Mouse (Mus musculus) cerebellum, postnatal 14 days (tissue): ENCODE results near the gene Tagln3.

Source experiments
- DNase-seq, 2 experiments: peaks; one replicate each; pipeline ENCODE4 v3.0.0; 2021; ENCODE audit warnings: mixed read lengths in 2 of 2

Tagln3 gene

GRCm38 (mm10) chr16:45724061-45724741 lies at the start of gene Tagln3:
Gene Tagln3 (minus strand): TSS chr16:45724608.
- DNase-seq = peak; percentile 83 to 86

- DNase-seq = no peak
Measured at GRCm38 (mm10) chr16:45770914-45771313, 46.5 kb upstream of the Tagln3 start.

- peak; percentile 68 to 86 for DNase-seq
Measured at GRCm38 (mm10) chr16:45767853-45768640, 43.6 kb upstream of the Tagln3 start.

GRCm38 (mm10) chr16:45767434-45767833 lies 43.0 kb upstream of the Tagln3 start:
- DNase-seq = no peak

GRCm38 (mm10) chr16:45765801-45766494 lies 41.5 kb upstream of the Tagln3 start:
- DNase-seq = no peak

GRCm38 (mm10) chr16:45765102-45765501 lies 40.7 kb upstream of the Tagln3 start:
- no peak for DNase-seq

- DNase-seq = no peak
Measured at GRCm38 (mm10) chr16:45762859-45763505, 38.6 kb upstream of the Tagln3 start.

GRCm38 (mm10) chr16:45761425-45761824 lies 37.0 kb upstream of the Tagln3 start:
- DNase-seq = no peak

- no peak for DNase-seq
Measured at GRCm38 (mm10) chr16:45758726-45759269, 34.4 kb upstream of the Tagln3 start.

- no peak for DNase-seq
Measured at GRCm38 (mm10) chr16:45757421-45758078, 33.1 kb upstream of the Tagln3 start.

GRCm38 (mm10) chr16:45756855-45757254 lies 32.4 kb upstream of the Tagln3 start:
- peak; percentile 71 to 81 for DNase-seq

- no peak for DNase-seq
Measured at GRCm38 (mm10) chr16:45743591-45744144, 19.3 kb upstream of the Tagln3 start.

- DNase-seq = peak; percentile 99 to 100
Measured at GRCm38 (mm10) chr16:45742615-45743476, 18.4 kb upstream of the Tagln3 start, which contains the start of gene Abhd10. Gene Abhd10 (minus strand): TSS chr16:45742955.

GRCm38 (mm10) chr16:45737880-45738279 lies 13.5 kb upstream of the Tagln3 start:
- no peak for DNase-seq

GRCm38 (mm10) chr16:45736724-45737123 lies 12.3 kb upstream of the Tagln3 start:
- no peak for DNase-seq

GRCm38 (mm10) chr16:45729163-45729562 lies 4.8 kb upstream of the Tagln3 start:
- no peak for DNase-seq

GRCm38 (mm10) chr16:45724742-45725102 lies 314 bp upstream of the Tagln3 start:
- peak in 1 of 2 experiments; percentile 80 for DNase-seq

- peak; percentile 51 to 62 for DNase-seq
Measured at GRCm38 (mm10) chr16:45723172-45723901, 1.1 kb downstream of the Tagln3 start.

GRCm38 (mm10) chr16:45722460-45722951 lies 1.9 kb downstream of the Tagln3 start:
- peak; percentile 64 to 67 for DNase-seq
